Mouse (Mus musculus) forelimb bud, embryonic 11.5 days (tissue): ENCODE measurements at regions not wholly inside any gene's neighbourhood (a gene's known extent, or its start where the extent isn't known, plus 50 kb on each side); places are given as distances from the start of the nearest gene placed in this dataset.
"Not testable (repeated sequence)": the region's sequence is repeated elsewhere in the genome, so short reads cannot be mapped to it uniquely, and the experiment has no call there.

Experiments
- DNase-seq: peaks from one replicate; pipeline ENCODE4 v3.0.0-alpha.2; 2012; ENCODE audit warnings: low read depth, low spot score

GRCm38 (mm10) chr10:31143856-31144488 lies 169.2 kb upstream of the Hddc2 start:
- DNase-seq, result no peak

GRCm38 (mm10) chr10:31144489-31144872 lies 168.7 kb upstream of the Hddc2 start:
- no peak for DNase-seq

GRCm38 (mm10) chr10:31173169-31173686 lies 140.0 kb upstream of the Hddc2 start:
- DNase-seq, result peak; percentile 2

GRCm38 (mm10) chr10:31189577-31189976 lies 123.6 kb upstream of the Hddc2 start:
- DNase-seq, result no peak

- not testable (repeated sequence) for DNase-seq
Measured at GRCm38 (mm10) chr10:31212164-31212563, 101.0 kb upstream of the Hddc2 start.

- no peak for DNase-seq
Measured at GRCm38 (mm10) chr10:31212778-31213454, 100.3 kb upstream of the Hddc2 start.

- peak; percentile 14 for DNase-seq
Measured at GRCm38 (mm10) chr10:31221902-31222301, 91.3 kb upstream of the Hddc2 start.

GRCm38 (mm10) chr10:31229078-31229477 lies 84.1 kb upstream of the Hddc2 start:
- DNase-seq, result no peak

- DNase-seq, result no peak
Measured at GRCm38 (mm10) chr10:31242442-31242966, 70.7 kb upstream of the Hddc2 start.

GRCm38 (mm10) chr10:31252584-31253381 lies 60.4 kb upstream of the Hddc2 start:
- DNase-seq, result no peak

GRCm38 (mm10) chr10:31256934-31257333 lies 56.2 kb upstream of the Hddc2 start:
- DNase-seq, result no peak

- DNase-seq, result no peak
Measured at GRCm38 (mm10) chr10:31257611-31258010, 55.6 kb upstream of the Hddc2 start.

- DNase-seq, result no peak
Measured at GRCm38 (mm10) chr10:31260914-31261313, 52.3 kb upstream of the Hddc2 start.
